Mouse (Mus musculus): Measurements from ENCODE around the gene Fhit. TPM values are rescaled to one million over a fixed set of nuclear protein-coding genes. Genes with fewer than 3 reads are reported as not detected.

The Fhit gene
- polyA plus RNA-seq, 1 experiment, result 0.25 TPM

DNA sequence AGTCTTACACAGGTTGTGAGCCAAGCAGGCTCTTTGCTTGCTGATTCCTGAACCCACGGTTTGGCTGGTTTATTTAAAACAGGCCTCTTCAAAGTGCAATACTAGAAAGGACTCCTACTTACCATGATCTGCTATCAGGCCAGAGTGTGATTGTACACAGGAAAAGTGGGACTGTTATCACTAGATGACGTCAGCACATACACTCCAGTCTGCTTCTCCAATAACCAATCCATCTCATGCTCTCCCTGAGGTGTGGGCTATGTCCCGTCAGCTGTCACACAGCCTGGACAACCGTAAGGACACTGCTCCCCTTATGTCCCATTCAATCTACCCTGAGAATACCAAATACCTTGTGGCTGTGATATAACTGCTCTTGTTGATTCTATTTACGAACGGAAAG, 1519.2 kb downstream of the Fhit start:
- TF ChIP-seq GATA1 (IDR thresholded peaks at IDR 0.05; ENCODE audit: borderline replicate concordance, low read length) (no peak), FLI1 (IDR thresholded peaks at IDR 0.05; ENCODE audit: low read length) (no peak)
- peak overlapping the region; percentile 42 for H3K4me3 ChIP-seq (replicated peaks)

DNA sequence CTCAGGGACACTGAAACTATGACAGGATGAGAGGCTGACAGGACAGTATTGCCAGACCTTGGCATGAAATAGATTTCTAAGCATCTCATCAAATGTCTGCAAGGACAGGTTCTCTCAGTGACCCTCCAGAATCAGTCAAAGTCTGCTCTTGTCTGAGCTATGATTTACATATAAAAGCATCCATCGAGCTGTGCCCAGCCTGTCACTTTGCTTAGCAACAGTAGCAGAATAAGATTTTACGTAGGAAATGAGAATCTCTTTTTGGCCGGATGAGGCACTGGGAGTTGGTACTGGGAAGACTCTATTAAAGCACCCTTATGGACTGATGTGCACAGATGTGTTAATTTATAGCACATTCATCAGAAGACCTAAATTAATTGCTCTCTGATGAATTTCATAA, 1519.8 kb downstream of the Fhit start:
- Histone ChIP-seq H3K4me3 (replicated peaks) (no peak overlapping the region), H3K36me3 (replicated peaks; ENCODE audit: low read length) (no peaks in the 10 kb centered on the region), H3K9me3 (no peaks in the 10 kb centered on the region), H3K4me1 (no peaks in the 10 kb centered on the region), H3K27me3 (replicated peaks) (no peaks in the 10 kb centered on the region)
- TF ChIP-seq GATA1 (IDR thresholded peaks at IDR 0.05; ENCODE audit: borderline replicate concordance, low read length), result no peak
- TF ChIP-seq FLI1 (IDR thresholded peaks at IDR 0.05; ENCODE audit: low read length), result no peak

More for the DNA sequence above, 1519.2 kb downstream of the Fhit start:
- Histone ChIP-seq H3K27me3 (replicated peaks) (no peaks in the 10 kb centered on the region), H3K4me1 (no peaks in the 10 kb centered on the region), H3K9me3 (no peaks in the 10 kb centered on the region), H3K36me3 (replicated peaks; ENCODE audit: low read length) (no peaks in the 10 kb centered on the region)

DNA sequence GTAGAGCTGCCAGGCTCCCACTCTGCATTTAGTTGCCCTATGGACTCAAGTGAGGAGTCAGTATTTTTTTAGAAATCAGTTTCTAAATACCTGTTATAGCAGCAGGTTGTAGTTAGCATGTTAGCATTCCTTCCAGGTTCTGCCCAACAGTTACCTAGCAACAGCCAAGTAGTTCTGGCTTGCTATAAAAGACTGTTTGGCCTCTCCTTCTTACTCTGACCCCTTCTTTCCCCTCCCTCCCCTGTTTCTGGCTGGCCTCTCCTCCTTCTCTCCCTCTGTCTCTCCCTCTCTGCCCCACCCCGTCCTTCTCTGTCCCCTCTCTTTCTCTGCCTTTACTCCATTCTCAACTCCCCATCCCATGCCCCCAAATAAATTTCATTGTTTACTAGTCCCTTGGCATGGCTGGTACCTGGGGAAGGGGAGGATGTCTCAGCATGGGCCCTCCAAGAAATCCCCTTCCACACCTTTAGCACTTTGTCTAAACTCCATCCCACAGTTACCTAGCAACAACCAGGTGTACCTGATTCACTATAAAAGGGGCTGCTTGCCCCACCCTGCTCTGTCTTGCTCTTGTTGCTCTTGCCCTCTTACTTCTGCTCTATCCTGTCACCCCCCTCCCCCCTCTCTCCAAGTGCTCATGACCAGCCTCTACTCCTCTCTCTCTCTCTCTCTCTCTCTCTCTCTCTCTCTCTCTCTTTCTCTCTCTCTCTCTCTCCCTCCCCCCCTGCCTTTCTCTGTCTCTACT, 1527.4 kb downstream of the Fhit start:
- no peaks in the 10 kb centered on the region for H3K4me1 ChIP-seq
- H3K9me3 ChIP-seq, result no peaks in the 10 kb centered on the region
- no peaks in the 10 kb centered on the region for H3K36me3 ChIP-seq (replicated peaks; ENCODE audit: low read length)
- H3K4me3 ChIP-seq (replicated peaks), result no peak overlapping the region
- TF ChIP-seq GATA1 (IDR thresholded peaks at IDR 0.05; ENCODE audit: borderline replicate concordance, low read length) (no peak), FLI1 (IDR thresholded peaks at IDR 0.05; ENCODE audit: low read length) (no peak)
- no peaks in the 10 kb centered on the region for H3K27me3 ChIP-seq (replicated peaks)

DNA sequence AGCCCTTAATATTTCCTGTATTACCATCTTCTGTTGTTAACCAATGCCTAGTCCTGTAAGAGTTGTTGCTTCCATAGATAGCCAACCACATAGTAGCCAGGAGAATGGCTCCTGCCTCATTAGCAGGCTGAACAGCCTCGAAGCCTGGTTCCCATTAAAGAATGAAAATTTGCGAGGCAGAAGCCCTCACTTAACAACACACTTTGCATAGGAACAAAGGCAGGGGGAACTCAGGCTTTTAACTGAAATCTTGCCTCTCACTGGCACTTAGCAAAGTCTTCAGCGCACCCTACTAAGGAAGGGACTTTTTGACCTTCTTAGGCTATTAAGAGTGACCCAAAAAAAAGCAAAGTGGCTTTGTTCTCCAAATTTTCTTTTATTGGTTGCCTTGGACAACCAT, 1529.3 kb downstream of the Fhit start:
- TF ChIP-seq FLI1 (IDR thresholded peaks at IDR 0.05; ENCODE audit: low read length) (no peak), GATA1 (IDR thresholded peaks at IDR 0.05; ENCODE audit: borderline replicate concordance, low read length) (no peak)
- Histone ChIP-seq H3K36me3 (replicated peaks; ENCODE audit: low read length) (no peaks in the 10 kb centered on the region), H3K4me3 (replicated peaks) (no peak overlapping the region), H3K9me3 (no peaks in the 10 kb centered on the region), H3K27me3 (replicated peaks) (no peaks in the 10 kb centered on the region), H3K4me1 (no peaks in the 10 kb centered on the region)

DNA sequence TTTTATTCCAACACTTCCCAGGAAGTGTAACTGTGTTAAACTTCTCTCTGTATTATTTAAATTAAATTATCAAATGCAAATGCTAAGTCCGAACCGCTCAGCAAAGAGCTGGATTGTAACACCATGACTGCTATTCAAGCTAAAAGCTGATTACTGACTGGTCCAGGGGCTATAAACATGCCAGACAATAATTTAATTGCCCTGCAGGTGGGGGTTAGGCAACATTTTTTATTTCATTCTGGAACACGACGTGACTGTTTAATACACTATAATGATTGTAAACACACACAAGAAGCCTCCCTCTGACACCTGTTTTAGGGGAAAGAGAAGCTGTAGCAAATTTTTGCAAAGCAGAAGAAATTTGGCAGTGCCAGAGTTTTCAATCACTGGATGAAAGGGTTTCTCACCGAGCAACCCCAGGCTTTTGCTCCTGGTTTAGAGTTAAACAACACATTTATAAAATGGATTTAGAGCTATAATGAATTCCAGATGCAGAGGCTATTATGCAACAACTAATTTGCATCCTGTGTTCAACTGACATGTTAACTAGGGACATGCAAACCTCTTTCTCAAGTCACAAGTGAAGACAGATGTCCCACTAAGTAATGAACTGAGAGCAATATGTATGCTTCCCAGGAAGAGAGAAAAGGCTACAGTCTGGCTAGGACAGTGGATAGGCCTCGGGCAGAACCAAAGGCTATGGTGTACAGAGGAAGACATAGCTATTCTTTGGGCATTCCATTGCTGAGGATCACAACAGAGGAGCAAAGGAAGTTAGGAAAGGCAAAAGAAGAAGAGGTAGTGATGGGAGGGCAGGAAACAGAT, 1538.4 kb downstream of the Fhit start:
- H3K36me3 ChIP-seq (replicated peaks; ENCODE audit: low read length), result no peaks in the 10 kb centered on the region
- no peaks in the 10 kb centered on the region for H3K9me3 ChIP-seq
- no peaks in the 10 kb centered on the region for H3K27me3 ChIP-seq (replicated peaks)
- TF ChIP-seq FLI1 (IDR thresholded peaks at IDR 0.05; ENCODE audit: low read length) (no peak), GATA1 (IDR thresholded peaks at IDR 0.05; ENCODE audit: borderline replicate concordance, low read length) (no peak)
- no peak overlapping the region for H3K4me3 ChIP-seq (replicated peaks)
- no peaks in the 10 kb centered on the region for H3K4me1 ChIP-seq

DNA sequence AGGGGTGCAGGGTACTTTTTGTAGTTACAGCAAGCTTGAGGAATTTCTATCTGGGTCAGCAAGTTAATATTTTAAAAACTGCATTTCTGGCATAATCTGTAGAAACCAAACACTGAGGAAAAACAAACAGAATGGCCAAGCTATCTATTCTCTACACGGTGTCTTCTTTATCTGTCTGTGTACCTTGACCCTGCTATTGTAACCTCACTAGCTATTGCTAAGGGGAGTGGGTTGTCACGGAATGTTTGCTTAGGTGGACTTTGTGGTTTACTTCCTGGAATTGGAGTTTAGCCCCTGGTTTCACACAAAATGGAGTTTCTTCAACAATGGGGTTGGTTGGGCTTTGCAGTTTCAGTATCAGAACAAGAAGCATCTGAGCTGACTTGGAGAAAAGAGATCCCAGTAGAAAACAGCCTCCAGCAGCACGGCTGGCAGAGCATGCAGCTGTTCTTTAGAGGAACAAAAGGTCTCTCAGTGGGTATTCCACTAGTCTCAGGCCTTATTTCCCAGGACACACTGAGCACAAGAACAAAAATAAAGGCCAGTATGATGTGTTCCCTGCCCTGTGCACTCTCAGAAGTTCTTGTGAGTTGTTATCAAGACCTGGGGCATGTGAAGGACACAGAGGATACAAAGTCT, 1540.8 kb downstream of the Fhit start:
- Histone ChIP-seq H3K27me3 (replicated peaks) (no peaks in the 10 kb centered on the region), H3K36me3 (replicated peaks; ENCODE audit: low read length) (no peaks in the 10 kb centered on the region), H3K4me3 (replicated peaks) (no peak overlapping the region), H3K9me3 (no peaks in the 10 kb centered on the region), H3K4me1 (no peaks in the 10 kb centered on the region)
- TF ChIP-seq GATA1 (IDR thresholded peaks at IDR 0.05; ENCODE audit: borderline replicate concordance, low read length), result no peak
- no peak for TF ChIP-seq FLI1 (IDR thresholded peaks at IDR 0.05; ENCODE audit: low read length)

DNA sequence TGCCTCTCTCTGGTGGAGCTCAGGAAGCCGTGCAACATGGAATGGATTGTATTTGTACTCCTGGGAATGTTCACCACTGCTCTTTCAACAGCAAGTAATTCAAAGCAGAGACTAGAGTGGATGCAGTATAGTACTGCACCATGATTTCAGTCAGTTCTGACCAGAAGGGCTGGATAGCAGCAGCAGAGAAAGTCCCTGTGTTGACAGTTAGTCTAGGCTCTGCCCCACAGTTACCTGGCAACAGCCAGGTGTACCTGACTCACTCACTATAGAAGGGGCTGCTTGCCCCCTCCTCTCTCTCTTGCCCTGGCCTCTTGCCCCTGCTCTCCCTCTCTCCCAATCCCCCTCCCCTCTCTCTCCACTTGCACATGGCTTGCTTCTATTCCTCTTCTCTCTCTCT, 1542.0 kb downstream of the Fhit start:
- H3K36me3 ChIP-seq (replicated peaks; ENCODE audit: low read length), result no peaks in the 10 kb centered on the region
- no peak overlapping the region for H3K4me3 ChIP-seq (replicated peaks)
- no peaks in the 10 kb centered on the region for H3K9me3 ChIP-seq
- no peak for TF ChIP-seq GATA1 (IDR thresholded peaks at IDR 0.05; ENCODE audit: borderline replicate concordance, low read length)
- no peak for TF ChIP-seq FLI1 (IDR thresholded peaks at IDR 0.05; ENCODE audit: low read length)
- H3K4me1 ChIP-seq, result no peaks in the 10 kb centered on the region
- H3K27me3 ChIP-seq (replicated peaks), result peaks cover 2% of the 10 kb centered on the region

DNA sequence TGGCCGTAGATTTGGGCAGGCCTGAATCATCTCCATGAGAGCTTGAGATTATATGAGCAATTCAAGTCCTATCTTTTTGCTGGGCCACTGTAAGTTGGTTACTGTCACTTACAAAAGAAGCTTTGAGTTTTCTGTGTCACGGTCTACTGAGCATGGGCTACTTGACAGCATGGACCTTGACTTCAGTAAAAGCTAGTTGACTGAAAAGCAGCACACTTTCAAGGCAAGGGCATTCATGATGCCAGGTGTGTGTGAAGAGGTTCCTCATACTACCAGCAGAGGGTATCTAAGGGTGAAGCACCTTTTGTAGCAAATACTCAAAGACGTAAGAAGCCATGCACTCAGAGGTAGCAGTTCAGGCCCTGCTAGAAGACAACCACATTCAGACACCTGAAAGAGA, 1548.7 kb downstream of the Fhit start:
- Histone ChIP-seq H3K27me3 (replicated peaks) (peaks cover 2% of the 10 kb centered on the region), H3K9me3 (peaks cover 5% of the 10 kb centered on the region; the same call in 1 of the 2 replicates), H3K4me3 (replicated peaks) (no peak overlapping the region), H3K4me1 (peaks cover 18% of the 10 kb centered on the region), H3K36me3 (replicated peaks; ENCODE audit: low read length) (no peaks in the 10 kb centered on the region)
- TF ChIP-seq GATA1 (IDR thresholded peaks at IDR 0.05; ENCODE audit: borderline replicate concordance, low read length) (no peak), FLI1 (IDR thresholded peaks at IDR 0.05; ENCODE audit: low read length) (no peak)

DNA sequence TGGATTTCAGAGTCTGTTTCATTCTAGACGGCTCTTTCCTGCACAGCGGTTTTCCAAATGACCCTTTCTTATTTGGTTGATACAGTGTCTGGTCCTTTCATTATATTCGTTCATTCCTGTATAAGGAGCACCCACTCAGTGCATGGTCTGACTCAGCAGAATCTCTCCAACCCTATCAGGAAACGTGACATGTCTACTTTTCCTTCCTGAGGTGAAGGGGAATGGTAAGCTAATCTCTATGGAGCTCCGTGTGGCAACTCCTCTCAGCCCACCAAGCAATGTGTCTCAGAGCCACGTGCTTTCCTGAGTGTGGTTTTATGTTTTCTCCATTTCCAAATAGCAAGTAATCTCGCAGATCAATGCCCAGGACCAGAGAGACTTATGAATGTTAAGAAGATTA, 1552.7 kb downstream of the Fhit start:
- no peaks in the 10 kb centered on the region for H3K27me3 ChIP-seq (replicated peaks)
- TF ChIP-seq FLI1 (IDR thresholded peaks at IDR 0.05; ENCODE audit: low read length) (no peak), GATA1 (IDR thresholded peaks at IDR 0.05; ENCODE audit: borderline replicate concordance, low read length) (no peak)

More for the DNA sequence above, 1552.7 kb downstream of the Fhit start:
- Histone ChIP-seq H3K36me3 (replicated peaks; ENCODE audit: low read length) (no peaks in the 10 kb centered on the region), H3K4me1 (peaks cover 18% of the 10 kb centered on the region), H3K4me3 (replicated peaks) (peak overlapping the region; percentile 29), H3K9me3 (peaks cover 5% of the 10 kb centered on the region; the same call in 1 of the 2 replicates)

Measured in megakaryocyte, embryonic 14.5 days (primary cell).